8 mouse cellular contexts compared by ENCODE assay signal in genomic region chr9:65744171-65745082, GRCm38 (mm10).
DNase-seq lines count a peak whose midpoint lies in the region; ATAC-seq and TF ChIP-seq lines count a peak whose summit lies in the region.

No protein-coding gene starts in this region.

- WGBS in forebrain, embryonic 13.5 days = 12% methylated on average over 4 of the region's 4 CpGs
- 13% methylated on average over 4 of the region's 4 CpGs for WGBS in hindbrain, embryonic 14.5 days
- 40% methylated on average over 4 of the region's 4 CpGs for WGBS in stomach, postnatal 0 days

- peak; percentile 95 for ATAC-seq in forebrain, embryonic 13.5 days
- ATAC-seq in hindbrain, embryonic 14.5 days (ENCODE audit: low FRiP score) = peak; percentile 94
- peak; percentile 67 for ATAC-seq in stomach, postnatal 0 days (ENCODE audit: low FRiP score, low TSS enrichment)

- TF ChIP-seq CTCF in stomach, postnatal 0 days (IDR thresholded peaks at IDR 0.05; ENCODE audit: low read depth) = no peak

- H3K9me3 ChIP-seq in forebrain, embryonic 13.5 days (replicated peaks) = no peaks in the 10 kb centered on the region
- no peaks in the 10 kb centered on the region for H3K9me3 ChIP-seq in hindbrain, embryonic 14.5 days (ENCODE audit: control insufficient read depth, low read length)
- H3K9me3 ChIP-seq in stomach, postnatal 0 days (ENCODE audit: control insufficient read depth, low read length) = no peaks in the 10 kb centered on the region

- DNase-seq in 416B (ENCODE audit: low read depth) = peak; percentile 39
- peak; percentile 62 for DNase-seq in cerebellum, adult 11 months
- peak; percentile 75 for DNase-seq in hindbrain, embryonic 14.5 days (ENCODE audit: low spot score)
- peak; percentile 45 to 48 for DNase-seq in layer of hippocampus, postnatal 36 days
- peak; percentile 72 for DNase-seq in mesoderm, embryonic 11.5 days (ENCODE audit: low read depth, low spot score)
- DNase-seq in stomach, postnatal 0 days (ENCODE audit: low spot score) = peak; percentile 23
- no peak for DNase-seq in gastrocnemius, adult 8-10 months (ENCODE audit: low spot score in 2 of 2)

- TF ChIP-seq EP300 in stomach, postnatal 0 days (optimal IDR thresholded peaks at IDR 0.05) = no peak

- H3K36me3 ChIP-seq in forebrain, embryonic 13.5 days (ENCODE audit: poor library complexity, severe bottlenecking) = no peaks in the 10 kb centered on the region
- no peaks in the 10 kb centered on the region for H3K36me3 ChIP-seq in hindbrain, embryonic 14.5 days (replicated peaks; ENCODE audit: control insufficient read depth, insufficient read depth)
- no peaks in the 10 kb centered on the region for H3K36me3 ChIP-seq in stomach, postnatal 0 days (ENCODE audit: control insufficient read depth, insufficient read depth, low read length)

- peak overlapping the region; percentile 94 for H3K27ac ChIP-seq in forebrain, embryonic 13.5 days
- H3K27ac ChIP-seq in hindbrain, embryonic 14.5 days = peak overlapping the region; percentile 90
- 0 out of 2 replicates have a peak overlapping the region, but pooled peaks have one; percentile 6 for H3K27ac ChIP-seq in stomach, postnatal 0 days (replicated peaks)

- no peaks in the 10 kb centered on the region for H3K27me3 ChIP-seq in forebrain, embryonic 13.5 days
- no peaks in the 10 kb centered on the region for H3K27me3 ChIP-seq in hindbrain, embryonic 14.5 days (ENCODE audit: control insufficient read depth, insufficient read depth, low read length)
- no peaks in the 10 kb centered on the region for H3K27me3 ChIP-seq in stomach, postnatal 0 days (ENCODE audit: control insufficient read depth, insufficient read depth, low read length)

- H3K4me1 ChIP-seq in forebrain, embryonic 13.5 days = peaks cover 50% of the 10 kb centered on the region
- H3K4me1 ChIP-seq in hindbrain, embryonic 14.5 days (replicated peaks; ENCODE audit: control insufficient read depth, insufficient read depth, low read length) = peaks cover 44% of the 10 kb centered on the region
- no peaks in the 10 kb centered on the region; the same call in 1 of the 2 replicates for H3K4me1 ChIP-seq in stomach, postnatal 0 days (replicated peaks; ENCODE audit: control insufficient read depth, insufficient read depth)

- no peak overlapping the region for H3K4me3 ChIP-seq in forebrain, embryonic 13.5 days
- no peak overlapping the region for H3K4me3 ChIP-seq in hindbrain, embryonic 14.5 days (replicated peaks; ENCODE audit: low read length)
- no peak overlapping the region for H3K4me3 ChIP-seq in stomach, postnatal 0 days (ENCODE audit: low read depth, low read length)

- peak overlapping the region; percentile 39 for H3K4me2 ChIP-seq in forebrain, embryonic 13.5 days
- peak overlapping the region; percentile 21 for H3K4me2 ChIP-seq in hindbrain, embryonic 14.5 days (replicated peaks)
- no peak overlapping the region for H3K4me2 ChIP-seq in stomach, postnatal 0 days (replicated peaks; ENCODE audit: low read depth)

- H3K9ac ChIP-seq in forebrain, embryonic 13.5 days = peak overlapping the region; percentile 41
- H3K9ac ChIP-seq in hindbrain, embryonic 14.5 days = peak overlapping the region; percentile 16; the same call in 1 of the 2 replicates
- no peak overlapping the region for H3K9ac ChIP-seq in stomach, postnatal 0 days (ENCODE audit: low read length)

Comparison
In these comparisons a context has a peak if more than half of its experiments do, and no peak if none do; other contexts are left out.
1. DNase-seq: peak in 416B (single experiment), cerebellum, adult 11 months (single experiment), hindbrain, embryonic 14.5 days (single experiment), layer of hippocampus, postnatal 36 days (2 of 2), mesoderm, embryonic 11.5 days (single experiment) and stomach, postnatal 0 days (single experiment); none in gastrocnemius, adult 8-10 months (0 of 2).
2. H3K27ac ChIP-seq: peak in every context shown above with its lines; median percentile 94 in forebrain, embryonic 13.5 days; 90 in hindbrain, embryonic 14.5 days; 6 in stomach, postnatal 0 days.
3. Peak in every context shown above with its lines, with median percentiles within 50 percentile points of each other: ATAC-seq.